Mouse (Mus musculus) monocyte, adult 5-6 weeks (primary cell): ENCODE results near the gene Ldb3. TPM values are rescaled to one million over a fixed set of nuclear protein-coding genes. Genes with fewer than 3 reads are reported as not detected.

Experiments used
- ATAC-seq: fragments of 153-309, 156-312 bp; replicated peaks from 2 replicates; pipeline ENCODE4 v1.8.0; 2017; ENCODE audit warnings: mild to moderate bottlenecking; ENCODE audit not compliant: low TSS enrichment, insufficient number of reproducible peaks, severe bottlenecking, poor library complexity, low FRiP score
- total RNA-seq: library from RNA; stranded (forward); fragments of 200-1000, 200-491, 200-594 nt; gene quantifications from 3 replicates; pipeline ENCODE4 v1.2.3, GENCODE M21; 2017

The Ldb3 gene
- total RNA-seq, 1 experiment from 2014 or later = not detected

DNA sequence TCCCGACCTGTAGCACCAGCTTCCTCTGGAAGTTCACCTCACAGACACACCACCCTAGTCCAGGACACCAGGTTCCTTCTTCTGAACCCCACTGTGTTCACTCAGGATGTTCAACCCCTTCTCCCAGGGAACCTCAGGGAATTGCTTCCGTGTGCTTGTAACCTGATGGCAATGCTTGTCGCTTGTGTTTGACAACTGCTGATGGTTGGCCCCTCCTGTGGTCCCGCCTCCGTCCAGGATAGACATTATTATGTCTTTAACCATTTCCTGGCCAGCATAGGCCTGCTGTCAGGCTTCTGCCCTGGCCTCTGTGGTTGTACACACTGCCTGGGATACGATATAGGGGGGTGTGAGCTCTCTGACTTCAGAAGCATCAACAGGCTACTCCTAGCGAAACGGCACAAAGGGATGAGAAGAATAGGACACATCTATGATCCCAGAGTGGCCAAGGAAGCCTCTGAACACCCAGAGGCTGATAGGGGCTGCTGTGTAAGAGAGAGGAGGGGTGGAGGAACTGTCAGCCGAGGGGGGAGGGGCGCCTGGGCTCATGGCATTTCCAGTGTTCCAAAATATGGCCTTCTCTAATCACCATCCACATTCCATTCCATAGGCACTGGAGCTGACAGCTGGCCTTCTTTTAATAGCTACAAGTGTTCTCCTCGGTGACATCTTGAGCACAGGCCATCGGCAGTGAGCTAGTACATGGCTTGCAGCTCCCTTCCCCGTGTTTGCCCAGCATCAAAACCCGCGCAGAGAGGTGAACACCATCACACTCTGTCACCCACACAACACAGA is 3.5 kb upstream of the Ldb3 start:
- ATAC-seq = no peak

- no peak for ATAC-seq
Measured at GRCm38 (mm10) chr14:34590743-34591675, 2.5 kb upstream of the Ldb3 start.

- ATAC-seq = no peak
Measured at GRCm38 (mm10) chr14:34590017-34590570, 1.6 kb upstream of the Ldb3 start.

DNA sequence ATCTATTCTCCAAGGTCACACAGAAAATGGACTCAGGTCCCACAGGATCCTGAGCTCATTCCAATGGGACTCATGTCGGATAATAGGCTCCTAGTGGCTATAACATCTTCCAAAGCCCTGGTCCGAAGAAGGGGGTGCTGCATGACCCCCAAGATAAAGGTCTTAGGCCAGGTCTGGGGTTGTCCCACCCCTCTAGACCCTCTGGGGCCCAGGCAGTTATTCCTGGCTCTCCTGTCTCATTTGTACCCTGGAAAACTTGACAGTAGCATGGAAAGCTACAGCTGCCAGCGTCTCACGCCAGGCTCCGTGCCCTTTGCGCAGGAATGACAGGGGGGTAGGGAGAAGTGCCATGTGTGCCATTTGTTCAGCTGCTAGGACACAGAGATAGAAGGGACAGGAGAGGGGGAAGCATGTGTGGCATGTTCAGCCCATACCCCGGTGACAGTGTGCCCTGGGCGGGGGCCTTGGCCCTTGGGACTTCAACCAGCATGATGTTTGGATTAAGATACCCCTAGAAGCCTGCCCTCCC is 767 bp upstream of the Ldb3 start:
- no peak for ATAC-seq

GRCm38 (mm10) chr14:34588005-34588404 is 477 bp downstream of the Ldb3 start:
- ATAC-seq = no peak

GRCm38 (mm10) chr14:34586871-34587270 is 1.6 kb downstream of the Ldb3 start:
- ATAC-seq = no peak

- no peak for ATAC-seq
Measured at GRCm38 (mm10) chr14:34585358-34586105, 3.0 kb downstream of the Ldb3 start.

- ATAC-seq = no peak
Measured at GRCm38 (mm10) chr14:34582740-34583427, 5.6 kb downstream of the Ldb3 start.

DNA sequence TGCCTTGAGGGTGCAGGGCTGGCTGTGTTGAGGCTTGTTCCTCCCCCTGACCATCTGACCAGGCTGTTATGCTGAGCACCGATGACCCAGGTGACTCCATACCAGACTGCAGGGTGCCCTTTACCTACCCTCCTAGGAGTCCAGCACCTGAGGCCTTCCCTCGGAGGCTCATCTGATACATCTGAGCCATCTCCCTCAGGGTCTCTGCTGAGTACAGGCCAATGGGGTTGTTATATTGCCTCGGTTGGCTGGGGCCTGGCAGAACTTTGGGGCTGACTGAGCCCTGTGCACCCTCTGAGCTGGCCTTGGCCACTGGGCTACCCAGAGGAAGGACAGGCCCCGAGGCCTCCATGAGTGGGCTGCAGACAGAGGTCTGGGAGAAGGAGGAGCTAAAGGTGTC is 11.6 kb downstream of the Ldb3 start:
- no peak for ATAC-seq

- no peak for ATAC-seq
Measured at GRCm38 (mm10) chr14:34574068-34574467, 14.4 kb downstream of the Ldb3 start.

DNA sequence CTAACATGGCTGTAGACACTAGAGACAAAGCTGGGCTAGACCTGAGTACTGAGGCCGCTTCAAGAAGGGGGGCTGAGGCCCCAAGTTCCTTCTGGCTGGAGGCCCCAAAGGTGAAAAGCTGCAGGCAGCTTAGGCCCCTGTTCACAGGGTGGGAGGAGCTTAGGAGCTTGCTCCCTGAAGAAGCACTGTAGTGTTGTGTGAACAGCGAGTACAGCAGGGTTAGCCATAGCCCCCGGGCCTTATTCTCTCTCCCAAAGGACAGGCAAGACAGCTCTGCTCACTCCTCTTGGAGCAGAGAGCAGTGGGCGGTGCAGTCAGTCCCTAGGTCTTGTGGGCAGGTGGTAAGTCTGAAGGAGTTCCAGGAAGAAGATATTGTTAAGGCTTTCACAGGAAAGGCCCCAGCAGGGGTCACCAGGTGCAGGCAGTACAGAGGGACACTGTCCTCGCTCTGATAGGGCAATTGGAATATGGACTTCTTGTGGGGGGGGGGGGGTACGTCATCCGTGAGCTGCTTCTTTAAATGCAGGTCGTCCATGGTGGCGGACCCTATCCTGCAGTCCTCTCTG is 15.1 kb downstream of the Ldb3 start:
- ATAC-seq = no peak

DNA sequence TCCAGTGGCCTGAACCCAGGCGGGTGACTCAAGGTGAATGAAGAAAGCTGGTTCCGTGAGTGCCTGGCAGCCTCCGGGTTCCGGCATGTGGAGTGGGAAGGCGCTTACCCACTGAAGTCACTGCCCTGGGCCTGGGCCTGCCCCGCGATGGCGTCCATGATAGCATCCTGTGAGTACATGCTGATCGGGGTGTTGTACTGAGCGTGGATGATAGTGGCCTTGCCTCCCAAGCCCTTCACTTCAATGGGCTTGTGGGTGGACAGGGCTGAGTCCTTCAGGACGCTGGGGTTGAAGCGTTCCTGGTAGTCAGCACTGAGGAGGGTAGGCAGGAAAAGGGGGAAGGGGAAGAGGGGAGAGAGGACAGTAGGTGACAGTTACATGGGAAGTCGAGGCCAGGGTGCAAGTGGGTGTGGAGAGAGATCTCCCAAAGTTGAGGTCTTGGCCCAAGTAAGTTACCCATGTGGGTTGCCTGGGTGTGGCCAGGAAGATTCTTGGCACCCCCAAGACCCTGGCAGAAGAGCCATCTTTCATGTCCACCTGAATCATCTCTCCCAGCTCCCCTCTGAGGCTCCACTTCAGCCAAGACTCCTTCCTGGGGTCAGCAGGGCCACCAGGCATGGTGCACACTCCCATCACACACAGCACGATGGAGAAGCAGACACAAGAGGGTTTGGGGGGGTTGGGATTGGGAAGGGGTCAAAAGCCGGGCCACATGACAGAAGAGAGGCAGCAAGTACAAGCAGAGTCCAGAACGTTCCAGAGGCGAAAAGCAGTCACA is 16.7 kb downstream of the Ldb3 start:
- ATAC-seq = no peak

GRCm38 (mm10) chr14:34570903-34571302 is 17.6 kb downstream of the Ldb3 start:
- ATAC-seq = no peak

GRCm38 (mm10) chr14:34570294-34570693 is 18.2 kb downstream of the Ldb3 start:
- no peak for ATAC-seq

- no peak for ATAC-seq
Measured at GRCm38 (mm10) chr14:34569534-34570194, 18.8 kb downstream of the Ldb3 start.

DNA sequence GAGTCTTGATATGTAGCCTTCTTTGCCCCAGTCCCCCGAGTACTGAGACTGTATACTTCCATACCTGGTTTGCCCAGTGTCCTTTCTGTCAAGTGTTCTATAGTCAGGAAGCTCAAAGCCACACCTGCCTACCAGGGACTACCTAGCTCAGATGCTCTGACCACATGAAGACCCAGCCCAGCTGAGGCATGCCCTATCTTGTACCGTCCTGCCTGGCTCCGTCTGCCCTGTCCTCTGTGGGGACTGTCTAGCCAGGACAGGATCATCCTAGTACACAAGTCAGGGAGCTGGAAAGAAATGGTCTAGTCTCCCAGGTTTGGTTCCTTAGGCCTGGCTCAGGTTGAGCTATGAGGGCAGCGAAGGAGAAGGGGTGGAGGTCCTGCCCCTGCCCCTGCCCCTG is 19.9 kb downstream of the Ldb3 start:
- no peak for ATAC-seq

GRCm38 (mm10) chr14:34567697-34568096 is 20.8 kb downstream of the Ldb3 start:
- ATAC-seq = no peak
